Mouse (Mus musculus) adrenal gland, postnatal 14 days (tissue): ENCODE measurements at regions not wholly inside any gene's neighbourhood (a gene's known extent, or its start where the extent isn't known, plus 50 kb on each side); places are given as distances from the start of the nearest gene placed in this dataset.

Experiments used
- DNase-seq: peaks from one replicate; pipeline ENCODE4 v3.0.0; 2021; ENCODE audit warnings: mixed read lengths

DNA sequence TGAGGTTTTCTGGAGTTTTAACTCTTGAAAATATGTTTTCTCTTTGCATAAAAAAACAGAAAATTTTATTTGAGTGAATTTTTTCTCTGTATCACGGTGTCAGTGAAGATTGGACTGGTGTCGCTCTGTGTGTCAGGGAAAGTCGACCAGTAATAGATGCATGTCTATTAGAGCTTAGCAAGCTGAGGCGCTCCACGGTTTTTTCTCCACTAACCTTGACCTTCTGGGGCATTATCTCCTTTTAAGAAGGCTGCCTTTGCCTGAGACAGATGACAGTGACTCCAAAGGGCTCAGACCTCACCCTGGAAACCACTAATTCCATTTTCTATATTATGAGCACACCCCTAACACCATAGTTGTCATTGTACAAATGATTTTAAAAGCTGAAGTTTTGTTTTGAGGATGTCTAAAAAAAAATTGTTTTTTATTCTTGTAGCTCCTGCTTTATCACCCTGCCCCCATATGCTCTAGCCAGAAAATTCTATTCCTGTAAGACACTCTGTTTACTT lies 561.8 kb downstream of the Gm43517 start:
- no peak for DNase-seq

DNA sequence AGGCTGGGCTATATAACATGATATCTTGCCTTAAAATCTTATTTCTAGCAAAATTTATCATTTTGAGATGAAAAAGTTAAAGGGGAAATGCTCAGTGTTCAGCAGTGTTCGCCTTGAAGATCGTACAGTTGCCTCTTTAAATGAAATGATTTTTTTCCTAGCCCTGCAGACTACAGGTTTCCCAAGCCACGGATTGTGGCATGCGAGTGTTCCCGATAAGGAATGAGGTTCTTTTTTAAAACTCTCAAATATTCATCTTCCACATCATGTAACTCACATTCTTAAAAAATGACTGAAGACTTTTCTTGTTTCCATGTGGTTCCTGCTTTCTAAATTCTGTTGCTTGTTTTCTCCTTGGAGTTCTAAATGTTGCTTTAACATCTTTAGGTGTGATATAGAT lies 566.0 kb downstream of the Gm43517 start:
- DNase-seq = no peak

DNA sequence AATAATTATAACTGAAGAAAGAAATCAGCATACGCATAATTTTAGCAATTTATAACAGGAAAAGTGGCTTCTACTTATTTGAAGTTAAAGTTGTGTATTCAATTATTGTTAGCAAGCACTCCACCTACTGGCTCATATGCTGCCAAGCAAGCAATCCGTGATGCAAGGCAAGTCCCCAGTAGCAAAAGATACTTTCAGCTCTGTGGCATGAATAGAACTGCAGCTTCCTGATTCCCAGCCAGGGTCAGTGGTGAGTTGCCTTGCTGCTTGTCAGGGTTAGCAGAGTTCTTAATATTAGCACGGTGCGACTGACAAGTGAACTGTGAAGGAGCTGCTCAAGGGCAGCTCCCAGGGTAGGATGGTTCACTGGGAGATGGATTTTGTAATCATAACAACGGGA lies 566.8 kb downstream of the Gm43517 start:
- DNase-seq = peak; percentile 32

- no peak for DNase-seq
These were observed 583.1 kb downstream of the Gm43517 start for GRCm38 (mm10) chr12:49968072-49968471.

GRCm38 (mm10) chr12:49969546-49969945 lies 584.6 kb downstream of the Gm43517 start:
- no peak for DNase-seq

DNA sequence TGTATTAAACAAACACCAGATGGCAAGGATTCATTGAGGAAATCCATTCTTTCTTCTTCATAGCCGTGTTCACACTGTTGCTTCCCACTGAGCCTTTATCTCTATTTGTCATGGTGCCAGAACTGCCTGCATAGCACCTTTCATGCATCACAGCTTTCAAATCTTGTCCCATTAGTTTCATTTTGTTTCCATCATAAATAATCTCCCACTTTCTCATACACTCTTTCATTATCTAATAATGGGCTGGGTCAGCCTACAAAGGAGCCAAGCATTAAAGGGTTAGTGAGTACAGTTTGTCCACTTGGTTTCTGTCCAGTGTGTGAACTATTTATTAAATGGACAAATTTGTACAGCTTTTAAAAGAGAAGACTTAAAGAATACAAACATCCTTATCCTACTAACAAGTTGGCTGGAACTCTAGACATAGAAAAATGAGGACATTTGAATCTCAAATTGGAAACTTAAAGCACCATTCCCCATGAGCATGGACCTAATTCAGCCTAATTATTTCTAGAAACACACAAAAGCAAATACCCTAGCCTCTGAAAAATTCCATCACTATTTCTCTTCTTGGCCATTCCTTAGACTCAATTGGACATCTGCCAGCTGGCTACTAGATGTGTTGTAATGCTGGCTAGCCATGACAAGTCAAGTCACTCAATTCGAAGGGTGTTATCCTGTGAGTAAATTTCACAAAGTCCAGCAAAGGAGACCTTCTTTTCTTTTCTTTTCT lies 589.8 kb downstream of the Gm43517 start:
- no peak for DNase-seq

GRCm38 (mm10) chr12:49975553-49975952 lies 590.6 kb downstream of the Gm43517 start:
- DNase-seq = no peak

DNA sequence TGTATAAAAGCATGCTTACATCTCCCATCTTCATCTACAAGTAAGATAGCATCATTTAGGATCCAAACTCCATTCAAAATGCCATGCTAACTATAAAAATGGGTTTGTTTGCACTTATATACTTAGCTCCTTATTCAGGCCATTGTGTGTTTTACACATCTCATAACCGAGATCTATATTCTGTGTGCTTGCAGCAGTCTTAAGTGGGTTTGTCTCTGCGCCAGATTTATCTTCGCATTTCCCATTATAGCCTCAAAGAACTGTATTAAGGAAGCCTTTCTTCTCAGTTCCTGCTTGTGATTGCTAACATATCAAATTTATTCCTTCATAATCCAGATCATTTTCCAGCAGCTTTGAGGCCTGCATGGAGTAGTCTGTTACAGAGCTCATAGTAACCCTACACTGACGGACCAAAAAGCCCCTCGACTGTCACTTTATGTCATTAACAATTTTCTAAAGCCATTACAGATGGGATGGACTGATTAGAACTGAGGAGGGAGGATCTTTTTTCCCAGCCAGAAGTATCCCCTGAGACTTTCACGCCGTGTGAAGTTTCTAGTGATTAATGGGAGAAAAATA lies 607.6 kb downstream of the Gm43517 start:
- no peak for DNase-seq

DNA sequence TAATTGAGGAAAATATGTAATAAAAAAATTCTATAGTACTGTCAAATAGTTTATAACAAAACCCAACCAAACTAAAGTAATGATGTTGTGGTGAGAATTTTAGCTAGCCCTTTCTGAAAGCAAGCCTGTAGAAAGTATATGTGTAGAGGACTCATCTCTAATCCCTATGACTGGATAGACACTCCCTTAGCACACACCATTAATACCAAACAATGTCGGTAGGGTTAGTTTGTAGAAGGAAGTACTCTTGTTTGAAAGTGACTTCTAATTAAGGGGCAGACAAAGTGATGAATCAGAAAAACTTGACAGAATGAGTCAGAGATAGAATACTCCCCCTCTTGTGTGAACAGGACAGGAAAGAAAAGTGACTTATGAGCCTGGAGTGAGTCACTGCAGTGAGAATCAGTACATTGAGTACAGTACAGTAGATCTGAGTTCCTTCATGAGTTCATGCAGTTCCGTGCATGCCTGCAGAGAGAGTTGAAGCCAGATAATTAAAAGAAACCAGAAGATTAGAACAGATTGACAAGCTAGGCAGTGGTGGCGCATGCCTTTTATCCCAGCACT lies 610.0 kb downstream of the Prkd1 start:
- DNase-seq = no peak

DNA sequence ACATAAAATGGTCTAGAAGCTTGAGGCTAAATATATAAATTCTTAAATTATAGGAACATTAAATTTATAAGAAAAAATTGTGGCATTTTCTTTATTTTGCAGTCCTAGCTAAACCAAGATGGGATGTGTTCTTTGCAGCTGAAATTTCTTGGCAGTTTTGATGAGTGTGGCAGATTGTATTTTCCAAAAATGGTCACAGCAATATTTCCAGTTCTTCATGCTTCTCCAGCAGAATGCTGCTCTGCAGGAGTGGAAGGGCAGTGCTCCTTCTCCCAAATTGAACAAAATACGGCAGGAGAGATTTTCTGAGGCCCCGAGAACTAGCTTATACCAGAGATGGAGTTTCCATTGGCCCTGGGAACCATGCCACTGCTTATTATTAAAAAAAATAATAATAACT lies 587.6 kb downstream of the Prkd1 start:
- DNase-seq = no peak

GRCm38 (mm10) chr12:50066394-50066793 lies 582.5 kb downstream of the Prkd1 start:
- no peak for DNase-seq

DNA sequence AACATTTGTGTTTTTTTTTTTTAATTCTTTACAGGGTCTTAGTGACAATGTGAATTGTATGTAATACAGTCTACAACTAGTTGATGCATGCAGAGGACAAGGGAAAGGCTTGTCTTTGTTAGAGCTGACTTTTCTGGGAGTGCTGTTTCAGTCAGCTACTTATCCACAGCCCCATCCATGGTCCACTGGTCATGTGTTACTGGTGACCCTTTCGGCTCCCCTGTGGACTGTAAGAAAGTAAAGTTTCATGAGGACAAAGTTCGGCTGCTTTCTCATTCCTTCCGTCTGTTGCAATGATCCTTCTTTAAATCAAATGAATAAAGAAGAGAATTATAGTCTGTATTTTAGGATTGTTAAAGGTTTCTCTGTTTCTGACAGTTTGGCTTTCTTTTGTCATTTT lies 577.1 kb downstream of the Prkd1 start:
- no peak for DNase-seq

DNA sequence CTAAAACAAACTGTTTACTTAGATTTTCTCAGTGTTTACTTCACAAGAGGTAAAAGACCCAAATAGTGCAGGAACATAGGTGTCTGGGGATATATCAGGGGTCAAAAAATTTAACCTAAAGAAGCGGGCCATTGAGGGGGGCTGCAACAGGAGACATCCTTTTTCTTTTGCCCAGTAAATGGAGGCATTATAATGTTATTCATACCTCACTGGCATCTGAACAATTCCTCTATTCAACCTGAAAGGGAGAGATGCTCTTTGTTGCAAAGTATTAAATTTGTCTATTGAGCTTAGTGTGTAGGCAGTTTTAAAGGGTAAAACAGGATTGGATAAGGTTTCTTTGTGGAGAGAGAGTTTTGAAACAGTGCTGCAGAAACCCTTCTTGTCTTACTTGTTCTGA lies 576.5 kb downstream of the Prkd1 start:
- no peak for DNase-seq

GRCm38 (mm10) chr12:50073684-50074083 lies 575.2 kb downstream of the Prkd1 start:
- DNase-seq = peak; percentile 4

- DNase-seq = no peak
These were observed 567.7 kb downstream of the Prkd1 start for GRCm38 (mm10) chr12:50081157-50081556.

- no peak for DNase-seq
These were observed 567.3 kb downstream of the Prkd1 start for GRCm38 (mm10) chr12:50081571-50081970.

DNA sequence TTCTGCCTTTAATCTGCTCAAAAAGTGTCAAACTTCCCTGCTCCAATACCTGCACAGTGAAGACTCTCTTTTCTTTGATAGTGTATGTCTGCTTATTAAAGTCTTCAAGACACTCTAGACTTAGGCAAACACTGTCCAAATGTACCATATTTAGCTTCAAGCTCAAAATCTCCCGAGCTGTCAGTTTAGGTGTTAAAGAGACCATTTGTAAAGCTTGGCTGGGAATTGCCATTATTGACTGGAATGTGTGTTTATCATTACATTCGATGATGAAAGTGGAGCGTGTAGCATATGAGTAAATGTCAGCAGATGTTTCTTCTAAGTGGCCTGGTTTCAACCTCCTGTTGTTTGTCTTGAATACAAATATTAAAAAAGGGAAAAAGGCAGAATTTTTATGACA lies 564.4 kb downstream of the Prkd1 start:
- DNase-seq = no peak

GRCm38 (mm10) chr12:50111246-50112044 lies 537.5 kb downstream of the Prkd1 start:
- DNase-seq = no peak

DNA sequence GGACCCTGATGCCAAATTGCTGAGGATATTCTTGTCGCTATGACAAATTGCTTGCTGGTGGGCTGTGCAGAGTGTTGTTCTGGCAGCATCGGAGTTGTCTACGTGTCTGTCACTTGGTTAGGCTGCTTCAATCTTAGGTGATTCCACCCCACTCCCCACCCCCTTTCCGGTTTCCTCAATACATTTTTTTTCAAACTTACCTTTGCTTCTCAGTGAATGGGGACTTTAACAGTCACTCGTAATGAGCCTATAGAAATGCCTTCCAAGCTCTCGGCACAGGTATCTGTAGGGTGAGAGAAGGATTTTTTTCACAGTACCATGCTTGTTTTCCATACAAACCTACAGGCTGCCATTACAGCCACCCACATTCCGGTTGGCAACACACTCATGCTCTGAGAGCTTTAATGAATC lies 536.8 kb downstream of the Prkd1 start:
- no peak for DNase-seq

- DNase-seq = no peak
These were observed 533.0 kb downstream of the Prkd1 start for GRCm38 (mm10) chr12:50115855-50116254.

DNA sequence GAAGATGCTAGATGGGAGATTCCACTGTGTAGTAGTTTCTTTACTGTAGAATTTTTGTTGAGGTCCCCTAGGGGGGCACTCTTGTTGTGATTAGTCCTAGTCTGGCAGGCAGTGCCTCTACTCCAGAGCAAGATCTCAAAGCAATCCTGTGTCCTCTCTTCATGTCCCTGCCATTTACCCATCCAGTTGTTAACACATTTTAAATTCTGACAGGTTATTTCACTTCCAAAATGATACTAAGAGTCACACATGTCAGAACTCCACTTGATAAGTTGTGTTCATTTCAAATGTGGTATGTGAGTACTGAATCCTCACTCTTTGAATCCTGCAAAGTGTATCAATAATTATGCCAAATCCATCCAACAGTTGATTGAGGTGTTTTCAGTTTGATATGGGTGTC lies 530.6 kb downstream of the Prkd1 start:
- DNase-seq = no peak

DNA sequence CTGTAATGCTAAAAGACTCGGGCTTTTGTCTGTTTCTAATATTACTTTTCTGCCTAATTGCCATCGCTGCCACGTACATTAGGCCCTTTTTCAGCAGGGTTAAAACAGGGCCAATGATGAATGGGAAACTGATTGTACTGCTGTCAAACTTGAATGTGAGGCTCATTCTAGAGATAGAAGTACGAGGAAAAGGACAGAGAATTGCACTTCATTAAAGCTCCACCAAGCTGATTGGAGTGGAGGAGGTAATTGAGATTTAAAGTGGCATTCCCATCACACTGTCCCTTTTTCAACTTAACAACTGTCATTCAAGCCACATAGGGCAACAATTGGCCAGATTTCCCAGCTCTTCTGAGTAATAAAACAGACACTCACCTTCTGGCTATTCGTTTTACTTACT lies 526.8 kb downstream of the Prkd1 start:
- no peak for DNase-seq

GRCm38 (mm10) chr12:50122971-50123370 lies 525.9 kb downstream of the Prkd1 start:
- no peak for DNase-seq
